Mouse (Mus musculus): ENCODE data around the gene Plekhh1.

- no peak for TF ChIP-seq CTCF (IDR thresholded peaks at IDR 0.05; ENCODE audit: low read depth)
- TF ChIP-seq EP300 (IDR thresholded peaks at IDR 0.05; ENCODE audit: low read depth): no peak
Measured at GRCm38 (mm10) chr12:79006076-79006475, 22.9 kb upstream of the Plekhh1 start.

All from liver, embryonic 14.5 days (tissue).